Mouse (Mus musculus): ENCODE results near the gene Sult1d1. TPM values are rescaled to one million over a fixed set of nuclear protein-coding genes. Genes with fewer than 3 reads are reported as not detected.

Sult1d1 gene
- total and polyA plus RNA-seq, 2 experiments from 2014 or later, result not detected

DNA sequence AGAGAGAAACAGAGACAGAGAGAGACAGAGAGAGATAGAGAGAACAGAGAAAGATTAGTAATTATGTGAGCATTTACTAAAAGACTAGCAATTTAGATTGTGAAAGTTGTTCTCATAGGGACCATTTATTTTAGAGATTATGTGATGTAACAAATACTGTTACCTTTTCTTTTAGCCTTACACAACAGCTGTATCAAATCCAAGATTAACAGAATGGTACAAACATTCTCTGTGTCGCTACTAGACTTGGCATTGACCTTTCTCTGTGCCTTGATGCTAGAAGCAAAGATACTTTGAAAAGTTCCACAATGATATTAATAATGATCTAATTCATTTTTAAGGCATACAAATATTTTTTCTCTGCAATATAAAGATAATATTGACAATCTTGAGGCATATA, 11.6 kb upstream of the Sult1d1 start:
- Histone ChIP-seq H3K27ac (ENCODE audit: low read depth, low read length) (no peak overlapping the region), H3K4me1 (ENCODE audit: insufficient read depth) (no peaks in the 10 kb centered on the region), H3K9me3 (ENCODE audit: low read length) (no peaks in the 10 kb centered on the region), H3K27me3 (ENCODE audit: insufficient read depth, low read length) (no peaks in the 10 kb centered on the region), H3K4me3 (ENCODE audit: low read depth, low read length) (no peak overlapping the region), H3K9ac (no peak overlapping the region), H3K36me3 (ENCODE audit: insufficient read depth) (no peaks in the 10 kb centered on the region), H3K4me2 (ENCODE audit: low read depth) (no peak overlapping the region)
- WGBS, result 75% methylated on average over 1 of the region's 1 CpGs
- ATAC-seq, result no peak
- DNase-seq, result no peak
- TF ChIP-seq CTCF (IDR thresholded peaks at IDR 0.05; ENCODE audit: low read depth), result no peak

DNA sequence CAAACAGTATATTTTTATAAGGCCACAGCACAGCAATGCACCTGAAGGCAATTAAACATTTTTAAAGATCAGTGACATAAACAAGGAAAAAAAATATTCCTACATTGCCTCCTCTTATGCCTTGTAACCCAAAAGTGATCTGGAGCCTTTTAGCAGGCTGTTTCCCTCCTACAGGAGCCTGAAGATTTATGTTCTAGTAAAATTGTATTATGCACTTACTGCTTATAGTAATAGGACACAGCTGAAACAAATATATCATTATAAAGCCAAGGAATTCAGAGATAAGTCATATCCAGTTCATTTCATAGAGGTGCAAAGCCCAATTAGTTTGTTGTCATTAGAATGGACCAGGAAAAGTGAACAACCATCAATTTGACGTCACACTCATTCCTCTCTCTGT, 5.3 kb upstream of the Sult1d1 start:
- H3K36me3 ChIP-seq (ENCODE audit: insufficient read depth), result no peaks in the 10 kb centered on the region
- no peak overlapping the region for H3K4me3 ChIP-seq (ENCODE audit: low read depth, low read length)
- no peaks in the 10 kb centered on the region for H3K4me1 ChIP-seq (ENCODE audit: insufficient read depth)
- no peaks in the 10 kb centered on the region for H3K27me3 ChIP-seq (ENCODE audit: insufficient read depth, low read length)
- ATAC-seq (no peak), DNase-seq (no peak)
- H3K9ac ChIP-seq, result no peak overlapping the region
- H3K9me3 ChIP-seq (ENCODE audit: low read length), result no peaks in the 10 kb centered on the region
- no peak for TF ChIP-seq CTCF (IDR thresholded peaks at IDR 0.05; ENCODE audit: low read depth)
- H3K4me2 ChIP-seq (ENCODE audit: low read depth), result no peak overlapping the region
- no peak overlapping the region for H3K27ac ChIP-seq (ENCODE audit: low read depth, low read length)
- 70% methylated on average over 1 of the region's 1 CpGs for WGBS

DNA sequence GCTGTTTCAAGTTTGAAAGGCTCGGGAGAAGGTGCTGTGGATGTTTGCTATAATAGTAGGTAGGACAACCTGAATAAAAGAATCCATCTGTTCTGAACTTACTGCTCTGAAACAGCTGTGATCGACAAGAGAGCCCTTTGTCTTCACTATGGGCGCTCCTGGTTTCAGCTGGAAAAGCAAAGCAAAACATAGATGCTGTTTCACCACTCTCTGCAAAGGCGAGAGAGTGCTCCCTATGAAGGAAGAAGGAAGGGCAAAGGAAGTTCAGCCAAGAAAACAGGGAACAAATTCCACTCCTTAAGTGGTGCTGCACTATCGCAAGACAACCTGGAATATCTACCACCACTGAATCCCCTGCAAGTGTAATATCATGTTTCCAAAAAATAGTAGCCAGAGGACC, 4.7 kb upstream of the Sult1d1 start:
- no peak overlapping the region for H3K27ac ChIP-seq (ENCODE audit: low read depth, low read length)
- no peak for TF ChIP-seq CTCF (IDR thresholded peaks at IDR 0.05; ENCODE audit: low read depth)
- DNase-seq (no peak), ATAC-seq (no peak)
- H3K9me3 ChIP-seq (ENCODE audit: low read length), result no peaks in the 10 kb centered on the region
- H3K4me2 ChIP-seq (ENCODE audit: low read depth), result no peak overlapping the region
- H3K4me3 ChIP-seq (ENCODE audit: low read depth, low read length), result no peak overlapping the region
- no peaks in the 10 kb centered on the region for H3K27me3 ChIP-seq (ENCODE audit: insufficient read depth, low read length)
- H3K9ac ChIP-seq, result no peak overlapping the region
- no peaks in the 10 kb centered on the region for H3K4me1 ChIP-seq (ENCODE audit: insufficient read depth)
- WGBS, result 56% methylated on average over 5 of the region's 5 CpGs
- H3K36me3 ChIP-seq (ENCODE audit: insufficient read depth), result no peaks in the 10 kb centered on the region

DNA sequence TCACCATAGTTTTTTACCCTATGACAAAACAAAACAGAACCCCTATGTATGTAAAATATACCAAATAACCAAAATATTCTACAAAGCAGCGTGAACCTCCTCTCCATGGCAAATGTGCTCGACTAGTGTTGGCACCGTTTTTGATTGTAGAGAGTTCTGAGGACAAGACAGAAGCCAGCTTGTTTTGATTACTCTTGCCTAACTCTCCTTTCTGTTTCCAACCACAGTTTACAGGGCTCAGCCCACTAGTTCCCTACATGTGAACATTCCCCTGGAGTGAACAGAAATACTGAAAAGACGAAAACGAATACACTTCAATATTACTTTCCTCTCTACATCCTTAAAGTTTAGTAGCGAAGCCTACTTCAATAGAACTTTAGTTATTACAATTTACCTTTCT, 4.0 kb upstream of the Sult1d1 start:
- Histone ChIP-seq H3K4me1 (ENCODE audit: insufficient read depth) (no peaks in the 10 kb centered on the region), H3K27ac (ENCODE audit: low read depth, low read length) (no peak overlapping the region), H3K4me3 (ENCODE audit: low read depth, low read length) (no peak overlapping the region), H3K9me3 (ENCODE audit: low read length) (no peaks in the 10 kb centered on the region), H3K36me3 (ENCODE audit: insufficient read depth) (no peaks in the 10 kb centered on the region), H3K4me2 (ENCODE audit: low read depth) (no peak overlapping the region), H3K9ac (no peak overlapping the region), H3K27me3 (ENCODE audit: insufficient read depth, low read length) (no peaks in the 10 kb centered on the region)
- DNase-seq (no peak), ATAC-seq (no peak)
- TF ChIP-seq CTCF (IDR thresholded peaks at IDR 0.05; ENCODE audit: low read depth), result no peak
- WGBS, result 85% methylated on average over 6 of the region's 6 CpGs

DNA sequence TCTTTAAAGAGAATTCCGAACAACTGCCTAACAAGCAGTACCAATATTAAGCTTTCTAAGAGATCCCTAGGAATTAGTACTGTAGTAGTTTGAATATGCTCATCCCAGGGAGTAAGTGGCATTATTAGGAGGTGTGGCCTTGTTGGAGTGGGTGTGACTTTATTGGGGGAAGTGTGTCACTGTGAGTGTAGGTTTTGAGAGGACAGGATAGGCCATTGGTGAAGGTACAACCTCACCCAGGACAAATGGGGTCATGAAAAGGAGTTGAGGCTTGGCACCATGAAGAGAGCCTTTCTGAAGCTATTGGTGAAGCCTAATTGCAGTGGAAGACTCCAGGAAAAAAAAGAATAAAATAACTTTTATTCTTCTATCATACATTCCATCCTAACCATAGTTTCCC, 1.5 kb downstream of the Sult1d1 start:
- H3K4me1 ChIP-seq (ENCODE audit: insufficient read depth), result no peaks in the 10 kb centered on the region
- no peak overlapping the region for H3K4me2 ChIP-seq (ENCODE audit: low read depth)
- DNase-seq, result no peak
- 94% methylated on average over 1 of the region's 1 CpGs for WGBS
- no peak for ATAC-seq
- H3K4me3 ChIP-seq (ENCODE audit: low read depth, low read length), result no peak overlapping the region
- no peak overlapping the region for H3K27ac ChIP-seq (ENCODE audit: low read depth, low read length)
- H3K36me3 ChIP-seq (ENCODE audit: insufficient read depth), result no peaks in the 10 kb centered on the region
- no peak overlapping the region for H3K9ac ChIP-seq
- H3K27me3 ChIP-seq (ENCODE audit: insufficient read depth, low read length), result no peaks in the 10 kb centered on the region
- H3K9me3 ChIP-seq (ENCODE audit: low read length), result no peaks in the 10 kb centered on the region
- TF ChIP-seq CTCF (IDR thresholded peaks at IDR 0.05; ENCODE audit: low read depth), result no peak

DNA sequence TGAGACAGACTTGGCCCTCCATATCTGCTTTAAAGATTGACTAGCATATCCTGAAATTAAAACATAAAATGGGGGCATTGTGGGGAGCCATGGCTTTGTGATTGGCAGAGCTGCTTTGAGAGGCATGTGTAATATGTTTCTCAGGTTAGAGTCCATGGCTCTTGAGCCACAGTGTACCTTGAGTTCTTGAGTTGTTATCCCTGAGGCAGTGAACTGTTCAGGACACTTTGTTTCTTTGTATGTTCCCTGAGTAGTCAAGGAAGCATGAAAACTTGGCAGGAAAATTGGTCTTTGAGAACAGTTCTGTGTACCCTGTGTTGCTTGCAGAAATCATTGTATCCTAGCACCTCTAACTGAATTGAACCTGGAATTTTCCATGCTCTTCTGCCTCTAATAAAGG, 5.9 kb downstream of the Sult1d1 start:
- no peak for ATAC-seq
- Histone ChIP-seq H3K4me1 (ENCODE audit: insufficient read depth) (no peaks in the 10 kb centered on the region), H3K9ac (no peak overlapping the region), H3K27me3 (ENCODE audit: insufficient read depth, low read length) (no peaks in the 10 kb centered on the region), H3K36me3 (ENCODE audit: insufficient read depth) (no peaks in the 10 kb centered on the region), H3K9me3 (ENCODE audit: low read length) (no peaks in the 10 kb centered on the region), H3K4me2 (ENCODE audit: low read depth) (no peak overlapping the region), H3K27ac (ENCODE audit: low read depth, low read length) (no peak overlapping the region), H3K4me3 (ENCODE audit: low read depth, low read length) (no peak overlapping the region)
- no peak for DNase-seq
- no peak for TF ChIP-seq CTCF (IDR thresholded peaks at IDR 0.05; ENCODE audit: low read depth)

DNA sequence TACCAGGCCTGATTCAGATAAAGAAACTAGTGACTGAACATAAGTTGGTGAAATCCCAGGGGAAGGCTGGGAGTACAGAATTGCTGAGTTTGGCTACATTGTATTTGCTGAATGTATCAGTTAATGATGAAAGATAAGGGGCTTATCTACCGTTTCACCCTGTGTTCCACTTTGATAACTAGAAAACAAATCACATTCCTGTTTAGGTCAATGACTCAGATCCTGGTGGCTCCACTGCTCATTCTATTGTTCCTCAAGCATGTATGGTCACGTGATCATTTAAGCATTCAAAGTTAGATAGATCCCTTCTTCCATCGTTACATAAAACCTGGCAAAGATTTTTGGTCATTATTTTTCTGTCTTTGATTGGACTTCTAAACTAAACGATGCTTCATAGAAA, 6.3 kb downstream of the Sult1d1 start:
- no peaks in the 10 kb centered on the region for H3K36me3 ChIP-seq (ENCODE audit: insufficient read depth)
- H3K27ac ChIP-seq (ENCODE audit: low read depth, low read length), result no peak overlapping the region
- no peak overlapping the region for H3K4me3 ChIP-seq (ENCODE audit: low read depth, low read length)
- DNase-seq, result no peak
- no peaks in the 10 kb centered on the region for H3K9me3 ChIP-seq (ENCODE audit: low read length)
- H3K27me3 ChIP-seq (ENCODE audit: insufficient read depth, low read length), result no peaks in the 10 kb centered on the region
- ATAC-seq, result no peak
- TF ChIP-seq CTCF (IDR thresholded peaks at IDR 0.05; ENCODE audit: low read depth), result no peak
- WGBS, result 69% methylated on average over 4 of the region's 4 CpGs
- H3K9ac ChIP-seq, result no peak overlapping the region
- no peak overlapping the region for H3K4me2 ChIP-seq (ENCODE audit: low read depth)
- H3K4me1 ChIP-seq (ENCODE audit: insufficient read depth), result no peaks in the 10 kb centered on the region

DNA sequence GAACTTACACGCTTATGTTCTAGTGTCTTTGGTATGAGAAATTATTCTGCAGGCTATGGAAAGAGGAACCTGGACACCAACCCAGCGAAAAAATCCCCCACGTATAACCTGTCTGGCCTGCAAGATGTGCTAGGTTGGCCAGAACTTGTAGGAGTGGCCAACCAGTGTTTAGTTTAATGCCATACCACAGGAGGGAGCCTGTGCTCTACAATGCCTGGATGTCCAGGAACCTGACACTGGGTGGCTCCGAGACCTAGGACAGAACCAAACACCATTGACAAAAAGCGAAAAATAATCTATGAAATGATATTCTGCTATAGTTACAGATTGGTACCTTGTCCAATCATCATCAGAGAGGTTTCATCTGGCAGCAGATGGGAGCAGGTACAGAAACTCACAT, 8.7 kb downstream of the Sult1d1 start:
- H3K36me3 ChIP-seq (ENCODE audit: insufficient read depth), result no peaks in the 10 kb centered on the region
- H3K9me3 ChIP-seq (ENCODE audit: low read length), result no peaks in the 10 kb centered on the region
- ATAC-seq, result no peak
- H3K4me1 ChIP-seq (ENCODE audit: insufficient read depth), result no peaks in the 10 kb centered on the region
- no peak for DNase-seq
- no peaks in the 10 kb centered on the region for H3K27me3 ChIP-seq (ENCODE audit: insufficient read depth, low read length)
- H3K4me2 ChIP-seq (ENCODE audit: low read depth), result no peak overlapping the region
- WGBS, result 79% methylated on average over 5 of the region's 5 CpGs
- H3K27ac ChIP-seq (ENCODE audit: low read depth, low read length), result no peak overlapping the region
- H3K4me3 ChIP-seq (ENCODE audit: low read depth, low read length), result no peak overlapping the region
- H3K9ac ChIP-seq, result no peak overlapping the region
- TF ChIP-seq CTCF (IDR thresholded peaks at IDR 0.05; ENCODE audit: low read depth), result no peak

All from forebrain, postnatal 0 days (tissue).